Mouse (Mus musculus) limb, embryonic 14.5 days (tissue): ENCODE results near the gene Hip1r. TPM values are rescaled to one million over a fixed set of nuclear protein-coding genes. Genes with fewer than 3 reads are reported as not detected.

Source experiments
- ATAC-seq: fragments of 200-750 bp; cut with Nextera tagmentation; 2 replicates; pipeline ENCODE4 v1.8.0; 2017; ENCODE audit warnings: low read depth, moderate number of reproducible peaks, moderate TSS enrichment; ENCODE audit not compliant: low FRiP score
- DNase-seq: peaks from one replicate; pipeline ENCODE4 v3.0.0-alpha.2; 2015; ENCODE audit warnings: low spot score
- H3K27ac ChIP-seq: fragments of 300-500 bp; sonication (generic); replicated peaks from 2 replicates; pipeline ENCODE4 v1.5.1; 2014; ENCODE audit warnings: low read depth, mild to moderate bottlenecking, low read length, moderate library complexity, mixed read lengths
- H3K27me3 ChIP-seq: fragments of 300-500 bp; sonication (generic); 2 replicates; pipeline ENCODE4 v1.6.1; 2014; ENCODE audit warnings: low read length, mixed read lengths; ENCODE audit not compliant: control insufficient read depth, insufficient read depth
- H3K36me3 ChIP-seq: fragments of 300-500 bp; sonication (generic); 2 replicates; pipeline ENCODE4 v1.6.1; 2014; ENCODE audit warnings: mild to moderate bottlenecking, low read length, moderate library complexity, mixed read lengths; ENCODE audit not compliant: control insufficient read depth, insufficient read depth
- H3K4me1 ChIP-seq: fragments of 300-500 bp; sonication (generic); 2 replicates; pipeline ENCODE4 v1.6.1; 2014; ENCODE audit warnings: antibody characterized with exemption, low read length, mixed read lengths; ENCODE audit not compliant: control insufficient read depth, insufficient read depth
- H3K4me2 ChIP-seq: fragments of 300-500 bp; sonication (generic); replicated peaks from 2 replicates; pipeline ENCODE4 v1.6.1; 2014; ENCODE audit warnings: low read depth, mild to moderate bottlenecking, low read length, moderate library complexity; ENCODE audit not compliant: severe bottlenecking
- H3K4me3 ChIP-seq: fragments of 300-500 bp; sonication (generic); replicated peaks from 2 replicates; pipeline ENCODE4 v1.5.1; 2014; ENCODE audit warnings: low read length
- H3K9ac ChIP-seq: fragments of 300-500 bp; sonication (generic); 2 replicates; pipeline ENCODE4 v1.6.1; 2014; ENCODE audit warnings: mild to moderate bottlenecking, low read depth, low read length, moderate library complexity; ENCODE audit not compliant: severe bottlenecking
- H3K9me3 ChIP-seq: fragments of 300-500 bp; sonication (generic); 2 replicates; pipeline ENCODE4 v1.6.1; 2016; ENCODE audit warnings: low read length; ENCODE audit not compliant: control insufficient read depth
- POLR2A ChIP-seq: fragments of 200-500 bp; IDR thresholded peaks from 2 replicates; pipeline ENCODE4 v1.8.0; 2012; ENCODE audit warnings: inconsistent platforms, mild to moderate bottlenecking, moderate library complexity, borderline replicate concordance; ENCODE audit not compliant: insufficient read depth, insufficient read length; ENCODE audit errors: extremely low read depth
- WGBS: fragments of 180-500 bp; shearing (Covaris S2); extraction: QIAGEN DNeasy Blood & Tissue Kit; methylation state at CpG from one replicate; pipeline ENCODE4 v1.1.7; 2014; 5-methylcytosine and 5-hydroxymethylcytosine counted together
- polyA plus RNA-seq, 2 experiments: library from polyadenylated mRNA; depleted of rRNA in 1 of 2; stranded (reverse) in 1 of 2; unstranded in 1 of 2; fragments of >200 nt; fragmentation: Nextera tagmentation in 1 of 2; extraction: Ambion mirVana in 1 of 2; gene quantifications; 2 replicates each; pipeline versions ENCODE4 v1.2.1 to v1.2.3; 2012 to 2014

Hip1r gene
- polyA plus RNA-seq, 2 experiments: 9.9 to 10.6 TPM

- Histone ChIP-seq H3K9me3 (no peaks in the 10 kb centered on the region), H3K27me3 (no peaks in the 10 kb centered on the region), H3K4me1 (peaks cover 26% of the 10 kb centered on the region), H3K4me2 (no peak overlapping the region), H3K9ac (peak overlapping the region; percentile 7; the same call in 1 of the 2 replicates), H3K4me3 (no peak overlapping the region), H3K27ac (no peak overlapping the region), H3K36me3 (peaks cover 11% of the 10 kb centered on the region; the same call in 1 of the 2 replicates)
- ATAC-seq: no peak
- 81% methylated on average over 9 of the region's 9 CpGs for WGBS
- no peak for DNase-seq
- no peak for TF ChIP-seq POLR2A
Measured at GRCm38 (mm10) chr5:124025146-124025545, 51.7 kb downstream of the Hip1r start.

- no peak overlapping the region for H3K9ac ChIP-seq
- peaks cover 11% of the 10 kb centered on the region; the same call in 1 of the 2 replicates for H3K36me3 ChIP-seq
- ATAC-seq (no peak), DNase-seq (no peak)
- H3K27ac ChIP-seq: no peak overlapping the region
- peaks cover 29% of the 10 kb centered on the region for H3K4me1 ChIP-seq
- H3K4me2 ChIP-seq: no peak overlapping the region
- H3K27me3 ChIP-seq: no peaks in the 10 kb centered on the region
- no peak overlapping the region for H3K4me3 ChIP-seq
- no peak for TF ChIP-seq POLR2A
- no peaks in the 10 kb centered on the region for H3K9me3 ChIP-seq
- WGBS: 83% methylated on average over 15 of the region's 15 CpGs
Measured at GRCm38 (mm10) chr5:124025587-124026441, 52.4 kb downstream of the Hip1r start.

- Histone ChIP-seq H3K9me3 (no peaks in the 10 kb centered on the region), H3K4me1 (peaks cover 31% of the 10 kb centered on the region), H3K4me3 (no peak overlapping the region), H3K9ac (no peak overlapping the region), H3K27ac (0 out of 2 replicates have a peak overlapping the region, but pooled peaks have one; percentile 5), H3K36me3 (peaks cover 11% of the 10 kb centered on the region; the same call in 1 of the 2 replicates), H3K27me3 (no peaks in the 10 kb centered on the region), H3K4me2 (no peak overlapping the region)
- TF ChIP-seq POLR2A: no peak
- ATAC-seq: no peak
- 83% methylated on average over 5 of the region's 5 CpGs for WGBS
- no peak for DNase-seq
Measured at GRCm38 (mm10) chr5:124026568-124026967, 53.1 kb downstream of the Hip1r start.

- H3K4me3 ChIP-seq: no peak overlapping the region
- H3K36me3 ChIP-seq: peaks cover 8% of the 10 kb centered on the region; the same call in 1 of the 2 replicates
- WGBS: 77% methylated on average over 19 of the region's 19 CpGs
- H3K9ac ChIP-seq: no peak overlapping the region
- H3K27me3 ChIP-seq: no peaks in the 10 kb centered on the region
- H3K9me3 ChIP-seq: no peaks in the 10 kb centered on the region
- no peak overlapping the region for H3K4me2 ChIP-seq
- H3K27ac ChIP-seq: peak overlapping the region; percentile 19; the same call in 1 of the 2 replicates
- no peak for TF ChIP-seq POLR2A
- H3K4me1 ChIP-seq: peaks cover 31% of the 10 kb centered on the region
- ATAC-seq: no peak
- no peak for DNase-seq
Measured at GRCm38 (mm10) chr5:124027702-124028470, 54.5 kb downstream of the Hip1r start.

GRCm38 (mm10) chr5:124028680-124029079 is 55.3 kb downstream of the Hip1r start:
- Histone ChIP-seq H3K9ac (no peak overlapping the region), H3K27me3 (no peaks in the 10 kb centered on the region), H3K27ac (no peak overlapping the region), H3K36me3 (peaks cover 8% of the 10 kb centered on the region; the same call in 1 of the 2 replicates), H3K9me3 (no peaks in the 10 kb centered on the region), H3K4me3 (no peak overlapping the region), H3K4me2 (no peak overlapping the region), H3K4me1 (peaks cover 30% of the 10 kb centered on the region)
- ATAC-seq (no peak), DNase-seq (no peak)
- TF ChIP-seq POLR2A: no peak
- 65% methylated on average over 7 of the region's 7 CpGs for WGBS
